Mouse (Mus musculus) inflammation-experienced regulatory T-cells, adult 6 months (primary cell): ENCODE results near the gene Glb1l. TPM values are rescaled to one million over a fixed set of nuclear protein-coding genes. Genes with fewer than 3 reads are reported as not detected.

Source experiments
- polyA plus RNA-seq, 3 experiments: library from polyadenylated mRNA; unstranded; fragments of 100-300 nt; shearing (Covaris generic); gene quantifications; one replicate each; pipeline ENCODE4 v1.2.1; 2017

Glb1l gene
- polyA plus RNA-seq, 3 experiments from 2014 or later, result 8.4 to 14.1 (median 13.5) TPM

Other genes with a start within 250 kb of the Glb1l start
- 1 to 10 TPM; 6.1 to 8.8 (median 7.6) TPM for gene Nhej1, start 85.6 kb downstream of the Glb1l start, polyA plus RNA-seq
- under 1 TPM in 1 of 3 experiments, not detected in 2; 0.47 TPM for gene Slc23a3, start 76.9 kb downstream of the Glb1l start, polyA plus RNA-seq
- 100 to 1,000 TPM; 120 to 140 (median 139) TPM for gene Cnppd1, start 68.1 kb downstream of the Glb1l start, polyA plus RNA-seq
- gene Retreg2, start 68.0 kb downstream of the Glb1l start, polyA plus RNA-seq, result 10 to 100 TPM; 17.4 to 31.3 (median 20.3) TPM
- 10 to 100 TPM; 45.5 to 56.2 (median 50.2) TPM for gene Zfand2b, start 42.2 kb downstream of the Glb1l start, polyA plus RNA-seq
- gene Abcb6, start 30.4 kb downstream of the Glb1l start, polyA plus RNA-seq, result 1 to 10 TPM; 3.0 to 4.6 (median 4.4) TPM
- 10 to 100 TPM; 16.5 to 28.6 (median 25.1) TPM for gene Ankzf1, start 18.7 kb downstream of the Glb1l start, polyA plus RNA-seq
- gene Atg9a, start 18.6 kb downstream of the Glb1l start, polyA plus RNA-seq, result 10 to 100 TPM in 1 of 3 experiments, 1 to 10 TPM in 2; 7.5 to 10.8 (median 8.4) TPM
- gene Stk16, start within 50 bp of the Glb1l start, polyA plus RNA-seq, result 10 to 100 TPM; 46.3 to 62.7 (median 51.6) TPM
- gene Tuba4a, start 9.1 kb upstream of the Glb1l start, polyA plus RNA-seq, result 100 to 1,000 TPM; 116 to 151 (median 123) TPM
- gene A630095N17Rik, start 21.3 kb upstream of the Glb1l start, polyA plus RNA-seq, result not detected
- gene Dnajb2, start 25.6 kb upstream of the Glb1l start, polyA plus RNA-seq, result 1 to 10 TPM; 3.0 to 7.0 (median 5.8) TPM
- under 1 TPM in 1 of 3 experiments, not detected in 2; 0.36 TPM for gene Ptprn, start 53.7 kb upstream of the Glb1l start, polyA plus RNA-seq
- not detected for gene Resp18, start 67.6 kb upstream of the Glb1l start, polyA plus RNA-seq
- gene Dnpep, start 107.2 kb upstream of the Glb1l start, polyA plus RNA-seq, result 10 to 100 TPM; 52.9 to 68.4 (median 62.8) TPM
- gene Des, start 149.5 kb upstream of the Glb1l start, polyA plus RNA-seq, result under 1 TPM in 1 of 3 experiments, not detected in 2; 0.64 TPM
- under 1 TPM in 1 of 3 experiments, not detected in 2; 0.34 TPM for gene Speg, start 164.5 kb upstream of the Glb1l start, polyA plus RNA-seq
- gene Gmppa, start 225.1 kb upstream of the Glb1l start, polyA plus RNA-seq, result 10 to 100 TPM; 44.2 to 67.2 (median 62.7) TPM
- not detected for gene Asic4, start 239.6 kb upstream of the Glb1l start, polyA plus RNA-seq